Mouse (Mus musculus) myocyte (in vitro differentiated cells): Measurements from ENCODE around the gene Cnga4.

Source experiments
- MAX ChIP-seq: IDR thresholded peaks from one replicate; pipeline ENCODE4 v1.6.1; 2011; ENCODE audit warnings: low read depth, mild to moderate bottlenecking, control low read depth
- POLR2A ChIP-seq: IDR thresholded peaks from one replicate; pipeline ENCODE4 v1.6.1; 2011; ENCODE audit warnings: low read depth, mild to moderate bottlenecking, control low read depth, moderate library complexity; ENCODE audit not compliant: insufficient read length
- SRF ChIP-seq: IDR thresholded peaks from one replicate; pipeline ENCODE4 v1.6.1; 2011; ENCODE audit warnings: low read depth; ENCODE audit not compliant: control insufficient read depth, insufficient read length
- TCF12 ChIP-seq: IDR thresholded peaks from one replicate; pipeline ENCODE4 v1.6.1; 2011; ENCODE audit warnings: mild to moderate bottlenecking, control low read depth; ENCODE audit not compliant: poor library complexity, insufficient read depth, severe bottlenecking
- TCF3 ChIP-seq: IDR thresholded peaks from one replicate; pipeline ENCODE4 v1.6.1; 2011; ENCODE audit warnings: low read depth, control low read depth; ENCODE audit not compliant: insufficient read length
- USF1 ChIP-seq: IDR thresholded peaks from one replicate; pipeline ENCODE4 v1.6.1; 2011; ENCODE audit warnings: low read depth, mild to moderate bottlenecking, control low read depth, moderate library complexity

DNA sequence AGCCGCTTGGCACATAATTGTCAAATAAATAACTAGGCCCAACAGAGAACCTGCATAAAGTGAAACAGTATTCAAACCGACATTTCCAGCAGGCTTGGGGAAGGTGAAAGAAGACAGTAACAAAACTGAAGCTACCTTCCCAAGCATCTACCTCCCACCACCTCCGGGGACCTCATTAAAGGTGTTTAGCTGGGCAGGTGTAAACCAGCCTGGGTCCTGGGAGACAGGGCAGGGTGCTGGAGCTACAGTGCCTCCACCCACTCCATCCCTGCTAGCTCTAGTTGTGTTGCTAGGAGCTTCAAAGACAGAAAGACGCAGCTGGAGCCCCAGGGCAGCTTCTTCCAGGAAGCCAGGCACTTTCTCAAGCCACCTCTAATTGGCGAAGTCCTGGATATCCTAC, at the start of gene Cnga4:
- TF ChIP-seq MAX (no peak), POLR2A (no peak), USF1 (no peak), TCF12 (no peak), SRF (no peak), TCF3 (no peak)
